Mouse (Mus musculus) forebrain, embryonic 12.5 days (tissue): ENCODE results near the gene Acta1. TPM values are rescaled to one million over a fixed set of nuclear protein-coding genes. Genes with fewer than 3 reads are reported as not detected.

Experiments used
- ATAC-seq: fragments of 200-750 bp; cut with Nextera tagmentation; 2 replicates; pipeline ENCODE4 v1.8.0; 2017; ENCODE audit warnings: moderate TSS enrichment; ENCODE audit not compliant: low FRiP score
- H3K27ac ChIP-seq: fragments of 300-500 bp; sonication (generic); 2 replicates; pipeline ENCODE4 v1.5.1; 2016; ENCODE audit warnings: mild to moderate bottlenecking
- H3K27me3 ChIP-seq: fragments of 300-500 bp; sonication (generic); 2 replicates; pipeline ENCODE4 v1.6.1; 2016; ENCODE audit warnings: mild to moderate bottlenecking
- H3K36me3 ChIP-seq: fragments of 300-500 bp; sonication (generic); replicated peaks from 2 replicates; pipeline ENCODE4 v1.6.1; 2016; ENCODE audit warnings: mild to moderate bottlenecking
- H3K4me1 ChIP-seq: fragments of 300-500 bp; sonication (generic); 2 replicates; pipeline ENCODE4 v1.6.1; 2016
- H3K4me2 ChIP-seq: fragments of 300-500 bp; sonication (generic); 2 replicates; pipeline ENCODE4 v1.6.1; 2016; ENCODE audit warnings: mild to moderate bottlenecking, moderate library complexity
- H3K4me3 ChIP-seq: fragments of 300-500 bp; sonication (generic); replicated peaks from 2 replicates; pipeline ENCODE4 v1.5.1; 2016; ENCODE audit warnings: mild to moderate bottlenecking
- H3K9ac ChIP-seq: fragments of 300-500 bp; sonication (generic); 2 replicates; pipeline ENCODE4 v1.6.1; 2016; ENCODE audit warnings: mild to moderate bottlenecking
- H3K9me3 ChIP-seq: fragments of 300-500 bp; sonication (generic); 2 replicates; pipeline ENCODE4 v1.6.1; 2016
- WGBS: fragments of 180-500 bp; shearing (Covaris S2); methylation state at CpG from one replicate; pipeline ENCODE4 v1.1.7; 2016; 5-methylcytosine and 5-hydroxymethylcytosine counted together
- polyA plus RNA-seq: library from polyadenylated mRNA; unstranded; fragments of >200 nt; fragmentation: Nextera tagmentation; extraction: Ambion mirVana; gene quantifications from 2 replicates; pipeline ENCODE4 v1.2.1, GENCODE M21; 2016

The Acta1 gene
- polyA plus RNA-seq, 1 experiment from 2014 or later = 2.4 TPM

DNA sequence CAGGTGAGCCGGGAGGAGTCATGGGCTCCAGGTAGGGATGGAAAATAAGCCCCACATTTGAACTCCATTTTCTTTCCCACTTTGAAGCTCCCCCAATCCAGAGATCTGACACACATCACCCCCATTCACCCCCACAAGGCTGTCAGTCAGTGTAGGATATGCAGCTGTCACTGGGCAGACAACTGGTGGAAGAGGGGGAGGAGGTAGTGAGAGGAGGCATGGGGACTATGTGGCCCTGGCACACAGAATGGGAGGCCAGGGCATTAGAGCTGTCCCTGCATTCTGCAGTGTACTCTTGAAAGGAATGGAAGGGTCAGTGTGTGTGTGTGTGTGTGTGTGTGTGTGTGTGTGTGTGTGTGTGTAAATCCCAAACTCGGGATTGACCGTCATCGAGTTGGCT lies 679 bp upstream of the Acta1 start:
- H3K4me1 ChIP-seq = peaks cover 17% of the 10 kb centered on the region
- no peak overlapping the region for H3K4me3 ChIP-seq
- peaks cover 66% of the 10 kb centered on the region for H3K27me3 ChIP-seq
- WGBS = 84% methylated on average over 4 of the region's 4 CpGs
- peaks cover 14% of the 10 kb centered on the region for H3K36me3 ChIP-seq
- H3K9me3 ChIP-seq = no peaks in the 10 kb centered on the region
- H3K4me2 ChIP-seq = no peak overlapping the region
- H3K9ac ChIP-seq = no peak overlapping the region
- ATAC-seq = no peak
- H3K27ac ChIP-seq = no peak overlapping the region

DNA sequence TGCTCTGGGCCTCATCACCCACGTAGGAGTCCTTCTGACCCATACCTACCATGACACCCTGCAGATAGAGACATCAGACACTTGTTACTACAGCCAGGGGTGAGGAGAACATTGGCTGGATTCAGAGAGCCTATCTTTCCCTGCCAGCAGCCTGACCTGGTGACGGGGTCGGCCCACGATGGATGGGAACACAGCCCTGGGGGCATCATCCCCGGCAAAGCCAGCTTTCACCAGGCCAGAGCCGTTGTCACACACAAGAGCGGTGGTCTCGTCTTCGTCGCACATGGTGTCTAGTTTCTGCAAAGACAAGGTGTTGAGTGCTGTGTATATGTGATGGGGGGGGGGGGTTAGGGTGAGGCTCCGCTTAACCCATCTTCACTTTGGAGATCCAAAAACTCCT lies 1.1 kb downstream of the Acta1 start:
- no peak overlapping the region for H3K27ac ChIP-seq
- no peak overlapping the region for H3K4me2 ChIP-seq
- whole genome bisulfite sequencing = 86% methylated on average over 11 of the region's 11 CpGs
- no peak overlapping the region for H3K9ac ChIP-seq
- H3K9me3 ChIP-seq = no peaks in the 10 kb centered on the region
- no peaks in the 10 kb centered on the region for H3K36me3 ChIP-seq
- peaks cover 80% of the 10 kb centered on the region for H3K27me3 ChIP-seq
- no peak for ATAC-seq
- no peak overlapping the region for H3K4me3 ChIP-seq
- peaks cover 17% of the 10 kb centered on the region for H3K4me1 ChIP-seq

DNA sequence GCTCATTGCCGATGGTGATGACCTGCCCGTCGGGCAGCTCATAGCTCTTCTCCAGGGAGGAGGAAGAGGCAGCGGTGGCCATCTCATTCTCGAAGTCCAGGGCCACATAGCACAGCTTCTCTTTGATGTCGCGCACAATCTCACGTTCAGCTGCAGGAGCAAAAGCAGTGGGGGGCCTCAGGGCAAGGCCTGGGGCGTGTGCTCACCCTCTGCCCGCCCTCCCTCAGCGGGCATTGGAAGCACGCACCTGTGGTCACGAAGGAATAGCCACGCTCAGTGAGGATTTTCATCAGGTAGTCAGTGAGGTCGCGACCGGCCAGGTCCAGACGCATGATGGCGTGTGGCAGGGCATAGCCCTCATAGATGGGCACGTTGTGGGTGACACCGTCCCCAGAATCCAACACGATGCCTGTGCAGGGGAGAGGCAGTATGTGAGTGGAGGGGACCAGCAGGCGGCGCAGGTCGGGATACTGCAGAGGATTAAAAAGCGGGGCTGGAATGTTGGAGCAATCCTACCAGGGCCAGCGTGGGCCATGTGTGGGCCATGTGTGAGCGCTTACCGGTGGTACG lies 1.9 kb downstream of the Acta1 start:
- H3K27me3 ChIP-seq = peaks cover 80% of the 10 kb centered on the region
- H3K36me3 ChIP-seq = no peaks in the 10 kb centered on the region
- peak overlapping the region; percentile 73 for H3K4me2 ChIP-seq
- 0 out of 2 replicates have a peak, but pooled peaks have one; percentile 18 for ATAC-seq
- H3K9me3 ChIP-seq = no peaks in the 10 kb centered on the region
- no peak overlapping the region for H3K27ac ChIP-seq
- H3K4me3 ChIP-seq = peak overlapping the region; percentile 39
- H3K9ac ChIP-seq = peak overlapping the region; percentile 49
- 11% methylated on average over 30 of the region's 30 CpGs for WGBS
- H3K4me1 ChIP-seq = peaks cover 17% of the 10 kb centered on the region

DNA sequence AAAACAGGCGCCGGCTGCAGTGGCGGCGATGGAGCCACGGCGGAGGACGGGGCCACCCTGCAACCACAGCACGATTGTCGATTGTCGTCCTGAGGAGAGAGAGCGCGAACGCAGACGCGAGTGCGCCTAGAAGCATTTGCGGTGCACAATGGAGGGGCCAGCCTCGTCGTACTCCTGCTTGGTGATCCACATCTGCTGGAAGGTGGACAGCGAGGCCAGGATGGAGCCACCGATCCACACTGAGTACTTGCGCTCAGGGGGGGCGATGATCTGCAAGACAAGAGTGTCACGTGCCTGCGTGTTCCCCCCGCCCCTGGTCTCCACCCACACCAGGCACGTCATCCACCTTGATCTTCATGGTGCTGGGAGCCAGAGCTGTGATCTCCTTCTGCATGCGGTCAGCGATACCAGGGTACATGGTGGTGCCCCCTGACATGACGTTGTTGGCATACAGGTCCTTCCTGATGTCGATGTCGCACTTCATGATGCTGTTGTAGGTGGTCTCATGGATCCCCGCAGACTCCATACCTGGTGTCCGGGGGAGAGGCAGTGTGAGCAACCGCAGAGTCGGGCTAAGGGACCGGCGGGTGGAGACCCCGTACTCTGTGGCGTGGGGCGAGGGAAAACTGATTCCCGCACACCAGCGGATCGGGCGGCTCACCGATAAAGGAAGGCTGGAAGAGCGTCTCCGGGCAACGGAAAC lies 2.5 kb downstream of the Acta1 start:
- WGBS = under 1% methylated on average over 49 of the region's 49 CpGs
- no peaks in the 10 kb centered on the region for H3K36me3 ChIP-seq

DNA sequence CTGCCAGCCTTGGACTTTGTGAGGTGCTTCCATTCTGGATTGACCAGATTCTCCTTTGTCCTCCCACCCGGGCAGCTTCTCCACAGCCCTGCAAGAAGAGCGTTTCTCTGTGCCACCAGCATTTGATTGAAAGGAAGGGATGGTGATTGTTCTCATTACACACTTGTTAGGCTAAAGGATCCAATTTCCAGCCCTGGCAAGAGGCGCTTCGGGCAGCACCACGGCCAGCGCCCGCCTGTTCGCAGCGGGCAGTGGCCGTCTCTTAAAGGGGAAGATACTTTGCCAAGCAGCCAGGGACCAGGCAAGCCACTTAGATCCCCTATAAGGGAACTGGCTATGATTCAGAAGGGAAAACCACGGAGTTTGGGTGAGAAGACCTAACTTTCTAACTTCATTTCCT lies 3.3 kb downstream of the Acta1 start:
- WGBS = 2% methylated on average over 11 of the region's 11 CpGs
- Histone ChIP-seq H3K27ac (no peak overlapping the region), H3K9ac (0 out of 2 replicates have a peak overlapping the region, but pooled peaks have one; percentile 49), H3K27me3 (peaks cover 82% of the 10 kb centered on the region), H3K4me3 (peak overlapping the region; percentile 39), H3K4me2 (peak overlapping the region; percentile 73), H3K9me3 (no peaks in the 10 kb centered on the region), H3K36me3 (no peaks in the 10 kb centered on the region), H3K4me1 (peaks cover 17% of the 10 kb centered on the region)
- no peak for ATAC-seq

More for the DNA sequence above, 2.5 kb downstream of the Acta1 start:
- peak overlapping the region; percentile 73 for H3K4me2 ChIP-seq
- H3K9ac ChIP-seq = peak overlapping the region; percentile 49; the same call in 1 of the 2 replicates
- H3K27ac ChIP-seq = no peak overlapping the region
- peak overlapping the region; percentile 39 for H3K4me3 ChIP-seq
- ATAC-seq = peak; percentile 64
- H3K27me3 ChIP-seq = peaks cover 83% of the 10 kb centered on the region
- H3K9me3 ChIP-seq = no peaks in the 10 kb centered on the region
- H3K4me1 ChIP-seq = peaks cover 17% of the 10 kb centered on the region

DNA sequence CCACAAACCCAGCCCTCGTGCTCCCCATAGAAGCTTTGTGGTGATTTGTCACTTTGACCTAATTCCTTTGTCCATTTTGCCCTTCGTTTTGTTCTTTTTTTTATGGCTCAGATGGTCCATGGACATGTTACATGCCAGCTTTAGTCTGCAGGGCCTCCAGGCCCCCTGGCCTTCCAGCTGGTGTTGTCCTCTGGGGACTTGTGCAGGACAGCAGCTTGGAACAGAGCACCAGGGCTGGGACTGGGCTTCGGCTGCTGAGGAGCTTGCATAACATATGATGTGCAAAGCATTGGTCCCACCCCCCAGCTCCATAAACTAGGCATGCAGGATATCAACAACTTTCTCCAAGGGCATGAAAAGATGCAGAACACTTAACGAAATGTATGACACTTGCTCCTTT lies 4.8 kb downstream of the Acta1 start:
- WGBS = 72% methylated on average over 4 of the region's 4 CpGs
- Histone ChIP-seq H3K4me3 (no peak overlapping the region), H3K27ac (no peak overlapping the region), H3K27me3 (peaks cover 77% of the 10 kb centered on the region), H3K4me2 (no peak overlapping the region), H3K9ac (no peak overlapping the region), H3K9me3 (no peaks in the 10 kb centered on the region), H3K36me3 (no peaks in the 10 kb centered on the region), H3K4me1 (peaks cover 23% of the 10 kb centered on the region)
- ATAC-seq = no peak

DNA sequence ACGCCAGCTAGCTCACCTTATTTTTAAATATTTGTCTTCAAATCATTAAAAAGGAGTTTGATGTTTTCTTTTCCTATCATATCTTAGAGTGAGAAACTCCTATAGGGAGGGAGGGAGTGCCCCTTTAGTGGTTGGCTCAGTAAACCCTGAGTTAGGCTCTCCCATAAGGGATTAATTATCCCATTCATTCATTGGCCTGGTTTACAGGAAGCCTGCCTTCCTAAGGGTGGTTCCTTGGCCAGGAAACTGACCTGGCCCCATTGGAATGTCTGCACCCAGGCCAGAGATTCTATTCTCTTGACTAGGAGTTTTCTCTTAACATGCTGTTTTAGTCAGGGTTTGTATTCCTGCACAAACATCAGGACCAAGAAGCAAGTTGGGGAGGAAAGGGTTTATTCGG lies 6.6 kb downstream of the Acta1 start:
- H3K4me2 ChIP-seq = no peak overlapping the region
- no peak overlapping the region for H3K4me3 ChIP-seq
- H3K4me1 ChIP-seq = peaks cover 31% of the 10 kb centered on the region
- H3K9ac ChIP-seq = no peak overlapping the region
- no peaks in the 10 kb centered on the region for H3K9me3 ChIP-seq
- WGBS = 90% methylated on average over 2 of the region's 2 CpGs
- no peak overlapping the region for H3K27ac ChIP-seq
- H3K36me3 ChIP-seq = no peaks in the 10 kb centered on the region
- peaks cover 64% of the 10 kb centered on the region for H3K27me3 ChIP-seq
- no peak for ATAC-seq

DNA sequence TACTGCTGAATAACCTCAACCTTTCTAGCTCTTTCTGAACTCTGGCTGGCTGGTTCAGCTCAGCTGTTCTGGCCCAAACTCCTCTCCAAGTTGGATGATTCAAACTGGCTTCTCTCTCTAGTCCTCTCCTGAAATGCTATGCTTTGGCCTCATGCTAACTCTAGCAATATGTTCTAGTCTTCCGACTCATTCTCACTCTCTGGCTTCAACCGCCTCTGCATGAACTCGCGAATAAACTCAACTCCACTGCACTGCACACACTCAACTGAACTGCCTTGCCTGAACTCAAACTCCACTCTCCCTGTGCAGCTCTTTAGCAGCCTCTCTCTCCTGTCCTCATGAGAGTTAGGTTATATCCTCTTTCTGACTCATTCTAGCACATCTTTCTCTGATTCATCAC lies 7.4 kb downstream of the Acta1 start:
- H3K27me3 ChIP-seq = peaks cover 56% of the 10 kb centered on the region
- peaks cover 24% of the 10 kb centered on the region for H3K4me1 ChIP-seq
- no peaks in the 10 kb centered on the region for H3K36me3 ChIP-seq
- ATAC-seq = no peak
- H3K4me3 ChIP-seq = no peak overlapping the region
- no peak overlapping the region for H3K4me2 ChIP-seq
- no peak overlapping the region for H3K9ac ChIP-seq
- WGBS = 93% methylated on average over 4 of the region's 4 CpGs
- H3K9me3 ChIP-seq = no peaks in the 10 kb centered on the region
- no peak overlapping the region for H3K27ac ChIP-seq

DNA sequence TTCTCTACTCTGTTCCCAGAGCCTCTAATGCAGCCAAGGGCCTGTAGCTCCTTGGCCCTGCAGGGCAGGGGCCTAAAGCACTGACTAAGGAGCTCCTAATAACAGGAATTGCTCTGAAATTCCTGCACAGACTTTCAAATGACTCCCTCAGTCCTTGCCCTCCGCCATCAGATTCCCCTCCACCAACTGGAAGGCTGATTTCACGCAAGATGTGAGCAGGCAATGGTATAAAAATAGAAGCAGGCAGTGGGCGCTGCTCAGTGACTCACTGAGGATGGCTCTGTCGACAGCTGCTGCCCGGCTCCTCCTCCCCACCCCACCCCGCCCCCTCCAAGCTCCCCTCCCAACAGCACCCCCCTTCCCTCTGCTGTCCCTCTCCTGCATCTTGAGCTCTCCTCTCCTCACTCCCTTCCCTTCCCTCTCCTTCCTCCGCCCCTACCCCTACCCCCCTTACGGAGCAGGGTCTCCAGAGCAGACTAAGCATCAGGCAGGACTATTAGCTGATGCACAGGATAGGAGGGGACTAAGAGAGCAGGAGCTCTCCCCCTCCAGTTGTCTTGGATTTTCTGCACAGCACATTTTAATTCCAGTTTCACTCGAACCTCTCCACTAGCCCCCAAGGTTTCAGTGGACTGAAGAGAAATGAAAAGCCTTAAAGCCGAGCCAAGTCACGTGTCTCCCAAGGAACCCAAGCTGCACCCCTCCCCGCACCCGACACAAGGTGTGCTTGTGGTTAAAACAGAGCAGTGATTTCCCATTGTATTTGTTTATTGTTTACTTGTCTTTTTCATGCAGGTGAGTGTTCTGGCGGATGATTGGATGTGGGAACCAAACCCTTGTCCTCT lies 9.6 kb downstream of the Acta1 start:
- peaks cover 14% of the 10 kb centered on the region for H3K4me1 ChIP-seq
- no peaks in the 10 kb centered on the region for H3K36me3 ChIP-seq
- 4% methylated on average over 13 of the region's 14 CpGs for WGBS
- H3K27ac ChIP-seq = peak overlapping the region; percentile 57
- peak overlapping the region; percentile 33 for H3K4me2 ChIP-seq
- no peak overlapping the region for H3K4me3 ChIP-seq
- no peaks in the 10 kb centered on the region for H3K9me3 ChIP-seq
- H3K27me3 ChIP-seq = peaks cover 35% of the 10 kb centered on the region
- ATAC-seq = peak; percentile 87
- peak overlapping the region; percentile 29 for H3K9ac ChIP-seq

DNA sequence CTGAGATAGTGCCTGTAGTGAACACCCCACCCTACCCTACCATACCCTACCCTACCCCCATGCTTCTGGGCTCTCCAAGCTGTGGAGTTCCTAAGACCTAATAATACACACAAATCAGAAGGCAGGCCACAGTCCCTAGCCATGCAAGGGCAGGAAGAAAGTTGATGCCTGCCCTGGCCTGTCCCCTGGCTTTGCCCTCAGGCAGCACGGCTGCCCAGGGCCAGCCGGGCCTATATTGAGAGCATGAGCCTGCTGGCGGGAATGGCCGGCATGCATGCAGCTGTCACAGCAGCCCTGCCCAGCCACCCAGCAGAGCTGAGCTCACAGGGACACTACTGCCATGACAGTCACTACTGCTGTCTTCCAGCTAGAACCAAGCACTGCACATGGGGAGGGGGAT lies 11.5 kb downstream of the Acta1 start:
- H3K27me3 ChIP-seq = peaks cover 23% of the 10 kb centered on the region
- H3K4me1 ChIP-seq = peaks cover 14% of the 10 kb centered on the region
- no peak overlapping the region for H3K4me3 ChIP-seq
- ATAC-seq = no peak
- no peaks in the 10 kb centered on the region for H3K36me3 ChIP-seq
- no peak overlapping the region for H3K27ac ChIP-seq
- H3K9ac ChIP-seq = no peak overlapping the region
- 69% methylated on average over 4 of the region's 4 CpGs for WGBS
- H3K4me2 ChIP-seq = no peak overlapping the region
- no peaks in the 10 kb centered on the region for H3K9me3 ChIP-seq

DNA sequence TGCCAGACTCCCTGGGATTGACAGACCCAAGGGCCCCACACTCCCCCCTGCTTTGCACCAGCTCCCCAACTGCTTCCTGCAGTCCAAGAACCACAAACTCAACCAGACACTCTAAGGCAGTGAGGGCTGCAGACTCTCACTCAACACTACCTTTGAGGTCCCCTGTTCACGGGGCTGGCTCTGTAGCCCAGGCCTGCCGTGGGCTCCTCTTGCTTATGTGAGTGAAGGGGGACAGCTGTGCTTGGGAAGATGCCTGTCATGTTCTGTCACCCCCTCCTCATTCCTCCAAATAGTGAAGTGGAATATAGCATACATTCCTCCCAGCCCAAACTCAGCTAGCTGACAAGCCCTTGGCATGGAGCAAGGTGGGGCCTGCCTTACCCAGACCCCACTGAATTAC lies 12.1 kb downstream of the Acta1 start:
- Histone ChIP-seq H3K9ac (no peak overlapping the region), H3K4me2 (no peak overlapping the region), H3K36me3 (no peaks in the 10 kb centered on the region), H3K4me3 (no peak overlapping the region), H3K9me3 (no peaks in the 10 kb centered on the region), H3K4me1 (peaks cover 14% of the 10 kb centered on the region), H3K27me3 (peaks cover 23% of the 10 kb centered on the region), H3K27ac (no peak overlapping the region)
- 75% methylated on average over 2 of the region's 2 CpGs for WGBS
- no peak for ATAC-seq

DNA sequence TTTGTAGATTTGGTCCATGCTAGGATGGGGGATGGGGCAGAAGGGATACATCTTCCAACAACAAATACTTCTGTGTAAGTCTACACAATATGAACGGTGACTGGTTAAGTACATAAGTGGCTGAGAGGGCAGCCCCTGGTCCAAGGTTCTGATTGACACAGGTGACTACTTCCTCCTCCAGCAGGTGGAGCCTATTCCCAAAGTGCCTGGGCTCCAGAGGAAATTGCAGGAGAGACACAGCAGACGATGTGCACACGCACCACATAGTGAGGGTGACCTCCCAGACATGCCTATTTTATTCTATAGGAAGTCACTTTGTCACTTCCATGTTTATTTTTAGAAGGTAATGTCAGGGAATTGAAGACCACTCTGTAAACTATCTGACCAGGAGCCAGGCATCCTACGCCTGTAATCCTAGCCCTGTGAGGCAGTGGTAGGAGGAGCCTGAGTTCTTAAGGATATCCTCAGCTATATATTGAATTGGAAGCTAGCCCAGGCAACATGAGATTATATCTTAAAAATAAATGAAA lies 13.7 kb downstream of the Acta1 start:
- Histone ChIP-seq H3K27ac (no peak overlapping the region), H3K4me2 (no peak overlapping the region), H3K27me3 (peaks cover 15% of the 10 kb centered on the region), H3K9ac (no peak overlapping the region), H3K4me1 (peaks cover 14% of the 10 kb centered on the region), H3K4me3 (no peak overlapping the region), H3K9me3 (no peaks in the 10 kb centered on the region), H3K36me3 (no peaks in the 10 kb centered on the region)
- 58% methylated on average over 4 of the region's 4 CpGs for WGBS
- no peak for ATAC-seq
